Mouse (Mus musculus) ES-Bruce4 (cell line): ENCODE measurements around the gene Wnt7b.

Experiments used
- CTCF ChIP-seq: IDR thresholded peaks from one replicate; pipeline ENCODE4 v1.8.1; 2011; ENCODE audit warnings: low read depth, low read length
- EP300 ChIP-seq: IDR thresholded peaks from 2 replicates; pipeline ENCODE4 v1.6.1; 2011; ENCODE audit warnings: low read depth, low read length; ENCODE audit not compliant: insufficient read depth

DNA sequence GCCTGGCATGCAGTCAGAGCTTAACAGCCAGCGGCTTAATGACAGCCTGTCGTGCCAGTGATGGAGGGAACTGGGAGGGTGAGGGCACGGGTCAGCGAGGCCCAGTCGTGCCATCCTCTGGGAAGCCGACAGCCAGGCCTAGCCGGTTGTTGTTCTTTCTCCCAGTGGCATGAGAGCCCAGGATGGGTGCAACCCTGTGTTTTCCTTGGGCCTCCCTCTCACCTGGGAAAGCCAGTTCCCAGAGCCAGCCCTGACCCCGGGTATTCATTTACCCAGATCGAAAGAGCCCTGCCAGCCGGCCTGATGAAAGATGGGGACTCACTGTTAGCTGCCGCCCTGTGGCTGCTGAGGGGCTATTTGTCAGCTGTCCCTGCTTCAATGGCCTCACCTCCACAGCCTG lies 44.1 kb downstream of the Wnt7b start:
- TF ChIP-seq EP300 (no peak), CTCF (no peak)
